In genomic region chr11:54155864-54156263, GRCm38 (mm10) we compare ENCODE assay signal across 9 mouse cellular contexts. TPM values are rescaled to one million over a fixed set of nuclear protein-coding genes. Genes with fewer than 3 reads are reported as not detected.
A peak's percentile ranks its signal among the peaks of the same experiment; 100 is the strongest.
DNase-seq lines count a peak whose midpoint lies in the region; ATAC-seq lines count a peak whose summit lies in the region.
"Had no signal": no experiment of that assay in that cellular context is flagged by ENCODE, and none has a peak within 500 bp of the region (broad histone marks: within the 10 kb centered on the region; RNA-seq: fewer than 3 reads in every experiment).

No protein-coding gene starts in this region.

- H3K4me3 ChIP-seq in forebrain, embryonic 15.5 days = no peak overlapping the region
- H3K4me3 ChIP-seq: limb, embryonic 13.5 days had no signal

- no peaks in the 10 kb centered on the region for H3K4me1 ChIP-seq in forebrain, embryonic 15.5 days
- H3K4me1 ChIP-seq: limb, embryonic 13.5 days had no signal

- whole genome bisulfite sequencing in forebrain, embryonic 15.5 days = 89% methylated on average over 6 of the region's 6 CpGs

- no peak for ATAC-seq in forebrain, embryonic 15.5 days (replicated peaks)

- no peak overlapping the region for H3K9ac ChIP-seq in forebrain, embryonic 15.5 days (replicated peaks)
- H3K9ac ChIP-seq: limb, embryonic 13.5 days had no signal

- H3K27me3 ChIP-seq in forebrain, embryonic 15.5 days = no peaks in the 10 kb centered on the region
- H3K27me3 ChIP-seq: limb, embryonic 13.5 days had no signal

- DNase-seq in right cerebral cortex, adult 18-20 months = peak; percentile 31
- no peak for DNase-seq in right cerebral cortex, postnatal 4 days
- peak; percentile 90 for DNase-seq in brain, adult 2 months (ENCODE audit: low read depth, low spot score)
- DNase-seq in induced T-regulatory cell, adult 2 months (ENCODE audit: low read depth) = peak; percentile 57
- peak; percentile 17 for DNase-seq in left cerebral cortex, postnatal 4 days
- DNase-seq in right cerebral cortex, postnatal 10 days (ENCODE audit: low spot score in 2 of 2) = peak; percentile 73 to 76
- no peak for DNase-seq in testis, postnatal 14 days (ENCODE audit: low spot score)

- no peak overlapping the region for H3K27ac ChIP-seq in forebrain, embryonic 15.5 days (replicated peaks)
- H3K27ac ChIP-seq: limb, embryonic 13.5 days had no signal

- intact Hi-C loops in left cerebral cortex, postnatal 4 days (cut with DNase I) = no loop called here

- no peaks in the 10 kb centered on the region for H3K9me3 ChIP-seq in forebrain, embryonic 15.5 days
- H3K9me3 ChIP-seq: limb, embryonic 13.5 days had no signal

- no peak overlapping the region for H3K4me2 ChIP-seq in forebrain, embryonic 15.5 days (replicated peaks)
- H3K4me2 ChIP-seq: limb, embryonic 13.5 days had no signal

- H3K36me3 ChIP-seq in forebrain, embryonic 15.5 days = no peaks in the 10 kb centered on the region
- H3K36me3 ChIP-seq: limb, embryonic 13.5 days had no signal

RNA-seq across cellular contexts. Expression of gene P4ha2, which starts 56.0 kb away (rescaled TPM):
- 10 to 100 TPM; 14.4 to 15.7 TPM for total RNA-seq in left cerebral cortex, postnatal 4 days (2021)
- polyA plus RNA-seq in forebrain, embryonic 15.5 days (2015; fragmentation: Nextera tagmentation; extraction: Ambion mirVana) = 6.0 and 6.7 TPM in 2 replicates

Comparison
In these comparisons a context has a peak if more than half of its experiments do, and no peak if none do; other contexts are left out.
1. DNase-seq: peak in right cerebral cortex, adult 18-20 months (single experiment), brain, adult 2 months (single experiment), induced T-regulatory cell, adult 2 months (single experiment), left cerebral cortex, postnatal 4 days (single experiment) and right cerebral cortex, postnatal 10 days (2 of 2); none in right cerebral cortex, postnatal 4 days (single experiment) and testis, postnatal 14 days (single experiment).